Mouse (Mus musculus) testis, adult 2 months (tissue): ENCODE results near the gene Ppil3. TPM values are rescaled to one million over a fixed set of nuclear protein-coding genes. Genes with fewer than 3 reads are reported as not detected.
A peak's percentile ranks its signal among the peaks of the same experiment; 100 is the strongest.

ENCODE experiments used
- H3K27ac ChIP-seq: fragments of 200-500 bp; 2 replicates; pipeline ENCODE4 v1.5.1; 2012; ENCODE audit warnings: low read depth, low read length; ENCODE audit not compliant: control insufficient read depth, insufficient read depth
- H3K27me3 ChIP-seq: fragments of 200-500 bp; 2 replicates; pipeline ENCODE4 v1.6.1; 2012; ENCODE audit warnings: mild to moderate bottlenecking, low read length, moderate library complexity; ENCODE audit not compliant: control insufficient read depth, insufficient read depth
- H3K36me3 ChIP-seq: fragments of 200-500 bp; 2 replicates; pipeline ENCODE4 v1.6.1; 2012; ENCODE audit warnings: mild to moderate bottlenecking, low read length; ENCODE audit not compliant: control insufficient read depth, insufficient read depth
- H3K4me1 ChIP-seq: fragments of 200-500 bp; 2 replicates; pipeline ENCODE4 v1.6.1; 2012; ENCODE audit warnings: low read length; ENCODE audit not compliant: control insufficient read depth, insufficient read depth
- H3K4me3 ChIP-seq: fragments of 200-500 bp; 2 replicates; pipeline ENCODE4 v1.5.1; 2012; ENCODE audit warnings: low read depth, mild to moderate bottlenecking, low read length, moderate library complexity, mixed read lengths; ENCODE audit not compliant: control insufficient read depth
- CTCF ChIP-seq: fragments of 200-500 bp; IDR thresholded peaks from 2 replicates; pipeline ENCODE4 v1.5.1; 2012; ENCODE audit warnings: low read depth, mild to moderate bottlenecking, inconsistent platforms, low read length, moderate library complexity; ENCODE audit not compliant: control insufficient read depth, insufficient read depth, insufficient replicate concordance
- POLR2A ChIP-seq: fragments of 200-500 bp; IDR thresholded peaks from 2 replicates; pipeline ENCODE4 v1.6.1; 2012; ENCODE audit warnings: low read depth, mild to moderate bottlenecking, inconsistent platforms, low read length, moderate library complexity; ENCODE audit not compliant: control insufficient read depth
- polyA plus RNA-seq: library from polyadenylated mRNA; depleted of rRNA; stranded (reverse); fragments of >200 nt; gene quantifications from 2 replicates; pipeline ENCODE4 v1.2.3, GENCODE M21; 2012

Ppil3 gene
- polyA plus RNA-seq, 1 experiment: 14.8 TPM

- H3K4me3 ChIP-seq: peak overlapping the region; percentile 100
- H3K4me1 ChIP-seq: peaks cover 2% of the 10 kb centered on the region; the same call in 1 of the 2 replicates
- TF ChIP-seq POLR2A: no peak
- no peak for TF ChIP-seq CTCF
- H3K36me3 ChIP-seq: peaks cover 3% of the 10 kb centered on the region
- H3K27me3 ChIP-seq: no peaks in the 10 kb centered on the region
- H3K27ac ChIP-seq: peak overlapping the region; percentile 99
Measured at GRCm38 (mm10) chr1:58422879-58423278, 22.4 kb downstream of the Ppil3 start.

DNA sequence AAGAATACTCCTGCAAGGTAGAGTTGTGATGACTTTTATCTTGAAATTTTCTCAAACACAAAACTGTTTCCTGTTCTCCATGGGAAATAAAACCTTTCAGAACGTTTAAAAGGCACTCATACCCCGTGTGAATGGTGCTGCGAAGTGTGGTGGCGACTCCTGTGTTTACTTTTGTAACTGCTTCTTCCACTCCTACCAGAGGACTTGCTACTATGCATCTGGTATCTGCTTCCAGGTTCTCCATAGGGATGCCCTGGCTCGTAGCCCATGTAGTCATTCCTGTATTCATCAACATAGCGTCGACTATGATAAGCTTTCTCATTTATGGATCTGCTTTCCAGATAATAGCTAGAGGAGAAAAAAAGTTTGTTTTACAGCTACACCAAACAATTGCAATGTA lies 24.3 kb downstream of the Ppil3 start:
- TF ChIP-seq POLR2A: no peak
- no peak for TF ChIP-seq CTCF
- Histone ChIP-seq H3K4me1 (peaks cover 2% of the 10 kb centered on the region; the same call in 1 of the 2 replicates), H3K4me3 (peak overlapping the region; percentile 34; the same call in 1 of the 2 replicates)

DNA sequence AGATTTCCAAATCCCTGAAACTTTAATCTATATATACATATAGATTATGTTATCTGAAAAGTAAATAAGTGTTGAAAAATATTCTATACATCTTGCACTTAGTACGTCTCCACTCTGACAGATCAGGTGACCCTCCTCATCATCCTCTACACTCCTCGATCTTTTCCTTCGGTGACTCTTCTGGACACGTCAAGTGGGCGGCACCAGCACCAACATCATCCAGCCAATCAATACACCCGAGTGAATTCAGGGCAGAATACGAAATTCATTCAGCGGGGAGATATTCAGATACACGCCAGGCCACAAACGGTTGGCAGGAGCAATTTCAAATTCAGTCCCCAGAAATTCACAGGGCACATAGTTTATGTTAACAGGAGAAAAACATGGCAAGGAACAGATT lies 25.3 kb downstream of the Ppil3 start:
- H3K4me1 ChIP-seq: peaks cover 2% of the 10 kb centered on the region; the same call in 1 of the 2 replicates
- no peaks in the 10 kb centered on the region for H3K27me3 ChIP-seq
- peak overlapping the region; percentile 13 for H3K4me3 ChIP-seq
- no peak for TF ChIP-seq CTCF
- no peak for TF ChIP-seq POLR2A
- no peak overlapping the region for H3K27ac ChIP-seq
- H3K36me3 ChIP-seq: peaks cover 3% of the 10 kb centered on the region

More for the DNA sequence above, 24.3 kb downstream of the Ppil3 start:
- no peaks in the 10 kb centered on the region for H3K27me3 ChIP-seq
- H3K27ac ChIP-seq: no peak overlapping the region
- peaks cover 3% of the 10 kb centered on the region for H3K36me3 ChIP-seq

GRCm38 (mm10) chr1:58416048-58416447 lies 29.2 kb downstream of the Ppil3 start:
- H3K4me3 ChIP-seq: no peak overlapping the region
- no peaks in the 10 kb centered on the region for H3K27me3 ChIP-seq
- H3K36me3 ChIP-seq: peaks cover 3% of the 10 kb centered on the region
- H3K4me1 ChIP-seq: no peaks in the 10 kb centered on the region
- H3K27ac ChIP-seq: no peak overlapping the region
- no peak for TF ChIP-seq CTCF
- no peak for TF ChIP-seq POLR2A

- Histone ChIP-seq H3K27me3 (no peaks in the 10 kb centered on the region), H3K27ac (no peak overlapping the region), H3K4me1 (no peaks in the 10 kb centered on the region), H3K36me3 (peaks cover 3% of the 10 kb centered on the region), H3K4me3 (no peak overlapping the region)
- TF ChIP-seq POLR2A (no peak), CTCF (no peak)
Measured at GRCm38 (mm10) chr1:58415442-58415841, 29.8 kb downstream of the Ppil3 start.

DNA sequence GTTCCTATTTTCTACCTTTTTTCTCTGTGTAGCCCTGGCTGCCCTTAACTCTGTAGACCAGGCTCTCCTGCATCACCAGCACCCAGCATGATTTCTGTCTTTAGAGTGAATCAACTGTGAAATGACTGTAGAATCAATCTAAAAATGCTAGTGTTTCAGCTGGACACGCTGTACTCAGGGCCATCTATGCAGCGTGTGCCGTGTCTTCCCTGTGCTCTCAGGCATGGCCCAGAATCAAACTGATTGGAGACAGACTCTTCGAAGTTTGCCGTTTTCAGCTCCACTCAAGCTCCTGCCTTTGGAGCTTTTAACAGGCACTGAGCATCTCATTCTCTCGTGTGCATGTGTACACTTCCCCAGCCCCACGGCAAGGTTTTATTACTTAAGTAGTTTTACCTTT lies 34.5 kb downstream of the Ppil3 start:
- no peak for TF ChIP-seq CTCF
- TF ChIP-seq POLR2A: no peak
- H3K36me3 ChIP-seq: peaks cover 2% of the 10 kb centered on the region
- H3K27ac ChIP-seq: no peak overlapping the region
- no peaks in the 10 kb centered on the region for H3K27me3 ChIP-seq
- H3K4me3 ChIP-seq: no peak overlapping the region
- H3K4me1 ChIP-seq: no peaks in the 10 kb centered on the region

DNA sequence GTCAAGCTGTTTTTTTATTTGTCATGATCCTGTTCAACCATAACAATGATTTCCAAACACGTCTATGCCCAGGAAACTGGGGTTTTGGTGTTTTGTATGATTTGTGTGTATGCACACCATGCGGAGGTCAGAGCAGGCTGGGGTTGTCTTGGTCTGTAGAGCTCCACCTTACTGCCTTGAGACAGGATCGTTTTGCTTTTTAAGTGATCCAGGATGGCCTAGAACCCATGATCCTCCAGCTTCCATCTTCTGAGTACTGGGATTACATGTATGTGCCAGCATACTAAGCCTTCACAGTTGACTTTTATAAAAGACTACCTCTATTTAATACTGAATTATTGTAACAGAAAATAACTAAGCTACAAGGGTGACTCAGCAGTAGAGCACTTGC lies 35.1 kb downstream of the Ppil3 start:
- no peak overlapping the region for H3K27ac ChIP-seq
- TF ChIP-seq POLR2A (no peak), CTCF (no peak)
- H3K36me3 ChIP-seq: peaks cover 2% of the 10 kb centered on the region
- H3K4me1 ChIP-seq: no peaks in the 10 kb centered on the region
- no peaks in the 10 kb centered on the region for H3K27me3 ChIP-seq
- no peak overlapping the region for H3K4me3 ChIP-seq

DNA sequence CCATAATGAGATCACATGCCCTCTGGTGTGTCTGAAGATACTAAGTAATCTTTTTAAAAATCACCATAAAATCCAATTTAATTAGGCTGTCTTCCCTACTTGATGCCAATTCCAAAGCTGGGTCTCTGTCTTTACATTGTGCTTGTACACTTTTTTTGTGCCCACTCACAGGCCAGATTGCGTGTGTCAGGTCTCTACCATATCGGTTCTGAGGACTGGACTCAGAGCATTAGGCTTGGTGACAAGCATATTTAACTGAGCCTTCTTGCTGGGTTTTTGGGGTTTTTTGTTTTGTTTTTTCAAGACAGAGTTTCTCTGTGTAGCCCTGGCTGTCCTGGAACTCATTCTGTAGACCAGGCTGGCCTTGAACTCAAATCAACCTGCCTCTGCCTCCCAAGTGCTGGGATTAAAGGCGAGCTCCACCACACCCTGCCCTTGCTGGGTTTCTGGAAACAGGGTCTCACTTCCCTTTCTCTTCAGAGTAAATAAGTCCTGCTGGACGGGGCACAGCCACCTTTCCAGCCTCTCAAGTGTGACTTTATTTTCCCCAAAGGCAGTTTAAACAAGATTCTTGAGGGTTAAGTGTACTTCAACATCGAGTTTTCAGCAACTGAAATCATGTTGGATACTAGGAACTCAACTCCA lies 35.6 kb downstream of the Ppil3 start:
- Histone ChIP-seq H3K4me3 (no peak overlapping the region), H3K4me1 (no peaks in the 10 kb centered on the region), H3K36me3 (peaks cover 2% of the 10 kb centered on the region), H3K27me3 (no peaks in the 10 kb centered on the region), H3K27ac (no peak overlapping the region)
- TF ChIP-seq POLR2A (no peak), CTCF (no peak)
